Mouse (Mus musculus) thymus, postnatal 4 days (tissue): Measurements from ENCODE around the gene Olfr912.

ENCODE experiments used
- DNase-seq: peaks from one replicate; pipeline ENCODE4 v3.0.0; 2021

Olfr912 gene

DNA sequence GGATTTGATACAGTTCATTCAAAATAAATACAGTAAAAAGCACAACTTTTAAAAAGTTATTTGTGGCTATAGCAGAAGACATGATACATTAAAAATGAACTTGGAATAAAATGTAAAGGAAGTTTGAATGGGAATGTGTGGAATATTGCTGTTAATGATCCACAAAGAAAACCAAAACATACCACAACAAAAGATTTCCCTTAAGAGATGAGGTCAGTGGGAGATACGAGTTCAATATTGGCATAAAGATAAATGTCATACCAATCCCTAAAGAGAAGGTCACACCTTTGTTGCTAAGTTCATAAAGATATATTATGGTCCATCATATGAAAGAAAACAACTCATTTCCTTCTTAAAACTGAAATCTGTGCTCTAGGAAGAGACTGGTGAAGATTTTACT, at the start of gene Olfr912:
Gene Olfr912 (plus strand): TSS at position 301 of the 400 bp plus-strand sequence.
- DNase-seq: no peak

DNA sequence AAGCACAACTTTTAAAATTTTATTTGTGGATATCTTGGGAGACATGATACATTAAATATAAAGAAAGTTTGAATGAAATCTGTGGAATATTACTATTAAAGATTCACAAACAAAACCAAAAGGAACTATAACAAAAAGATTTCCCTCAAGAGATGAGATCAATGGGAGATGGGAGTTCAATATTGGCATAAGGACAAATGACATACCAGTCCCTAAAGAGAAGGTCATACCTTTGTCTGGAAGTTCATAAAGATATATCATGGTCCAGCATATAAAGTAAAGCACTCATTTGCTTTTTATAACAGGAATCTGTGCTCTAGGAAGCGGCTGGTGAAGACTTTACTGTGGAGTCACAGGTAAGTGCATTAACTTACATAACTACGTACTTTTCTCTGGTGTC, 42.4 kb upstream of the Olfr912 start, which contains the start of gene Olfr910:
Gene Olfr910 (plus strand): TSS at position 301 of the 400 bp plus-strand sequence.
- DNase-seq: no peak

DNA sequence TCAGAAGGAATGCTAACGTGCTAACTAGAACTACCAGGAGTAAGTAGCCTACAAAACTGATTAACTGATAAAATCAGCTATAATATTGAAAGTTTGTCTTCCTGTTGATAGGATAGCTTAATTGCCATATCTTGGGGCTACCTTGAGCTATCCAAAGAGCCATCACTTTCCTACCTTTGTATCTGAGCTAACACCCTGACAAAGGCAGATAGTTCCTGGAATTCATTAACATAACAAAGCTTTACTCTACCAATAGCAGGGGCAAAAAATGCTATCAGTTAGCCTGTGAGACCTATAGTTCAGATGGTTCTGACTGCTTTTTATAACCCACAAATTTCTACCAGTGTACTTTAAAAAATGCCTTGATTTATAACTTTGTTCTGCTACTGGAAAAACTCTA, 11.1 kb downstream of the Olfr912 start:
- DNase-seq: no peak

DNA sequence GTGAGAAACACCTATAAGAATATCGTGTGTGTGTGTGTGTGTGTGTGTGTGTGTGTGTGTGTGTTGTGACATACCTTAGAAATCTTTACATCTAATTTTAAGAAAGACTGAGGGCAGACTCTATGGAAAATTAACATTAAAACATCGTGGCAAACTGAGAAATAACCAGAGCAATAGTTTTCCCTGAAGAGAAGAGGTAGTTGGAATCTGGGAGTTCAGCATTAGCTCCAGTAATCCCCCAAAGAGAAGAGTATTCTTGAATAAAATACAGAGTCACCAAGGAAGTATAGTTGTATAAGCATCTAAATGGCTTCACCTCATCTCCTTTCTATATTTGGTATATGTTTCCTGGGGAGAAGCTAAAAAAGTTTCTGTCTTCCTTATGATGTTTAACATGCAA, 12.5 kb downstream of the Olfr912 start, which contains the start of gene Olfr913:
Gene Olfr913 (plus strand): TSS at position 301 of the 400 bp plus-strand sequence.
- no peak for DNase-seq

DNA sequence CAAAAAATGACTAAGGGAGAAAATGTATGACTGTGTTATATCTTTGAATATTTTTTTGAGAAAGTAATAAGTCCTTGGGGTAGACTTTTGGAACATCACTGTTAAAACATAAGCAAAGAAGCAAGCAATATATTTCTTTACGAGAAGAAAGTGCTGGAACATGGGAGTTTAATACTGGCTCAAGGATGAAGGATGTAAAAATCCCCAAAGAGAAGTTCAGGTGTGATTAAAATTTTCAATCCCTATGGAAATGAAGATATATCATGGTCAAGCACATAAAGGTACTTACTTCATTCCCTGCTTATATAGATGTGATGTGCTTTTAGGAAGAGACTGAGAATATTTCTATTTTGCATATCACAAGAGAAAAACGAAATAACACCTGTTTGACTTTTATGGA, 24.8 kb downstream of the Olfr912 start, which contains the start of gene Olfr914:
Gene Olfr914 (plus strand): TSS at position 301 of the 400 bp plus-strand sequence.
- no peak for DNase-seq

DNA sequence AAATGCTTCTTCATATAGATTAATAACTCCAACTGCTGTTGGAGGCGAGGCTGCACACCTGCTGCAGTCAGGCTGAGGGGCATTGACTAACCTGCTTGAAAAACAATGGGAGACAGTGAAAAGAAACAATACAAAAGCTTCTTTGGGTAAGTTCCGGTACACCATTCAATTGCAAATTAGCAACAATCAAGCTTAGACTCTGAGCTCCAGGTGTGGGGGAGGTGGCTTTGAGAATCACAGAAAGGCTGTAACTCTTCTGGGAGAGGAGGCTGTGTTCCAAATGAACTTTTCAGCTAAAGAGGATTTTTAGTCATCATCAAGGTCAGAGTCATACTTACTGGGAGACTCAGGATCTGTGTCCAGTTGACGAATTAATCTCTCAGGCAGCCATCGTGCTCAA, 52.4 kb downstream of the Olfr912 start:
- no peak for DNase-seq
